Mouse (Mus musculus): Measurements from ENCODE around the gene Fam122a. TPM values are rescaled to one million over a fixed set of nuclear protein-coding genes. Genes with fewer than 3 reads are reported as not detected.

The Fam122a gene
- polyA plus RNA-seq, 2 experiments = 27.6 to 56.2 TPM

- Histone ChIP-seq H3K4me3 (replicated peaks; ENCODE audit: low read length) (no peak overlapping the region), H3K27ac (replicated peaks; ENCODE audit: low read depth, low read length) (no peak overlapping the region), H3K36me3 (ENCODE audit: control insufficient read depth, insufficient read depth, low read length) (no peaks in the 10 kb centered on the region), H3K4me1 (ENCODE audit: control insufficient read depth, insufficient read depth, low read length) (no peaks in the 10 kb centered on the region), H3K9me3 (ENCODE audit: control insufficient read depth, low read length) (no peaks in the 10 kb centered on the region), H3K9ac (ENCODE audit: low read depth, low read length, severe bottlenecking) (no peak overlapping the region), H3K4me2 (replicated peaks; ENCODE audit: low read depth, low read length, severe bottlenecking) (no peak overlapping the region), H3K27me3 (ENCODE audit: control insufficient read depth, insufficient read depth, low read length) (no peaks in the 10 kb centered on the region)
- no peak for DNase-seq (ENCODE audit: low spot score)
- ATAC-seq (ENCODE audit: low FRiP score, low read depth) = no peak
- TF ChIP-seq POLR2A (IDR thresholded peaks at IDR 0.05; ENCODE audit: borderline replicate concordance, extremely low read depth, insufficient read depth, insufficient read length) = no peak
- 89% methylated on average over 6 of the region's 6 CpGs for WGBS
Observed at GRCm38 (mm10) chr19:24519732-24520409, 42.7 kb upstream of the Fam122a start.

DNA sequence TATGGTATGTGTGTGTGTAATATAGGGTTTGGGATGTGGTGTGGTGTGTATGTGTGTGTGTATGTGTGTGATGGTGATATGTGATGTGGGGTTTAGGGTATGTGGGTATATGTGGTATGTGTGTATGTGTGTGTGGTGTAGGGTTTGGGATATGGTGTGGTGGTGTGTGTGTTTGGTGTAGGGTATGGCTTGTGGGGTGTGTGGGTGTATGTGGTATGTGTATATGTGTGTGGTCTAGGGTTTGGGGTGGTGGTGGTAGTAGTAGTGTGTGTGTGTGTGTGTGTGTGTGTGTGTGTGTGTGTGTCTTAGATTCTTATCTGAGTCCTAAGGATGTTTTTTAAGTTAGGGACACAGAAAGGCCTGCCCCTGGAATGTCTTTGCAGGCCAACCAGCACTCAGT is 41.2 kb upstream of the Fam122a start:
- TF ChIP-seq POLR2A (IDR thresholded peaks at IDR 0.05; ENCODE audit: borderline replicate concordance, extremely low read depth, insufficient read depth, insufficient read length) = no peak
- H3K9ac ChIP-seq (ENCODE audit: low read depth, low read length, severe bottlenecking) = no peak overlapping the region
- H3K4me2 ChIP-seq (replicated peaks; ENCODE audit: low read depth, low read length, severe bottlenecking) = no peak overlapping the region
- H3K4me1 ChIP-seq (ENCODE audit: control insufficient read depth, insufficient read depth, low read length) = no peaks in the 10 kb centered on the region
- ATAC-seq (ENCODE audit: low FRiP score, low read depth) (no peak), DNase-seq (ENCODE audit: low spot score) (no peak)
- no peaks in the 10 kb centered on the region for H3K36me3 ChIP-seq (ENCODE audit: control insufficient read depth, insufficient read depth, low read length)
- no peak overlapping the region for H3K27ac ChIP-seq (replicated peaks; ENCODE audit: low read depth, low read length)
- no peak overlapping the region for H3K4me3 ChIP-seq (replicated peaks; ENCODE audit: low read length)
- no peaks in the 10 kb centered on the region for H3K9me3 ChIP-seq (ENCODE audit: control insufficient read depth, low read length)
- no peaks in the 10 kb centered on the region for H3K27me3 ChIP-seq (ENCODE audit: control insufficient read depth, insufficient read depth, low read length)

GRCm38 (mm10) chr19:24517057-24517456 is 39.9 kb upstream of the Fam122a start:
- H3K9ac ChIP-seq (ENCODE audit: low read depth, low read length, severe bottlenecking) = no peak overlapping the region
- WGBS = 87% methylated on average over 7 of the region's 7 CpGs
- H3K27ac ChIP-seq (replicated peaks; ENCODE audit: low read depth, low read length) = no peak overlapping the region
- DNase-seq (ENCODE audit: low spot score) = no peak
- H3K4me2 ChIP-seq (replicated peaks; ENCODE audit: low read depth, low read length, severe bottlenecking) = no peak overlapping the region
- ATAC-seq (ENCODE audit: low FRiP score, low read depth) = no peak
- no peaks in the 10 kb centered on the region for H3K27me3 ChIP-seq (ENCODE audit: control insufficient read depth, insufficient read depth, low read length)
- H3K36me3 ChIP-seq (ENCODE audit: control insufficient read depth, insufficient read depth, low read length) = no peaks in the 10 kb centered on the region
- no peak overlapping the region for H3K4me3 ChIP-seq (replicated peaks; ENCODE audit: low read length)
- TF ChIP-seq POLR2A (IDR thresholded peaks at IDR 0.05; ENCODE audit: borderline replicate concordance, extremely low read depth, insufficient read depth, insufficient read length) = no peak
- H3K4me1 ChIP-seq (ENCODE audit: control insufficient read depth, insufficient read depth, low read length) = no peaks in the 10 kb centered on the region
- H3K9me3 ChIP-seq (ENCODE audit: control insufficient read depth, low read length) = no peaks in the 10 kb centered on the region

GRCm38 (mm10) chr19:24515941-24516340 is 38.8 kb upstream of the Fam122a start:
- H3K27me3 ChIP-seq (ENCODE audit: control insufficient read depth, insufficient read depth, low read length) = no peaks in the 10 kb centered on the region
- no peak overlapping the region for H3K27ac ChIP-seq (replicated peaks; ENCODE audit: low read depth, low read length)
- TF ChIP-seq POLR2A (IDR thresholded peaks at IDR 0.05; ENCODE audit: borderline replicate concordance, extremely low read depth, insufficient read depth, insufficient read length) = no peak
- H3K4me1 ChIP-seq (ENCODE audit: control insufficient read depth, insufficient read depth, low read length) = no peaks in the 10 kb centered on the region
- ATAC-seq (ENCODE audit: low FRiP score, low read depth) (no peak), DNase-seq (ENCODE audit: low spot score) (no peak)
- H3K9me3 ChIP-seq (ENCODE audit: control insufficient read depth, low read length) = no peaks in the 10 kb centered on the region
- no peak overlapping the region for H3K4me2 ChIP-seq (replicated peaks; ENCODE audit: low read depth, low read length, severe bottlenecking)
- no peak overlapping the region for H3K9ac ChIP-seq (ENCODE audit: low read depth, low read length, severe bottlenecking)
- 75% methylated on average over 3 of the region's 3 CpGs for WGBS
- H3K36me3 ChIP-seq (ENCODE audit: control insufficient read depth, insufficient read depth, low read length) = no peaks in the 10 kb centered on the region
- H3K4me3 ChIP-seq (replicated peaks; ENCODE audit: low read length) = no peak overlapping the region

- DNase-seq (ENCODE audit: low spot score) (no peak), ATAC-seq (ENCODE audit: low FRiP score, low read depth) (no peak)
- Histone ChIP-seq H3K27me3 (ENCODE audit: control insufficient read depth, insufficient read depth, low read length) (no peaks in the 10 kb centered on the region), H3K9ac (ENCODE audit: low read depth, low read length, severe bottlenecking) (no peak overlapping the region), H3K36me3 (ENCODE audit: control insufficient read depth, insufficient read depth, low read length) (no peaks in the 10 kb centered on the region), H3K27ac (replicated peaks; ENCODE audit: low read depth, low read length) (no peak overlapping the region), H3K9me3 (ENCODE audit: control insufficient read depth, low read length) (no peaks in the 10 kb centered on the region), H3K4me3 (replicated peaks; ENCODE audit: low read length) (no peak overlapping the region), H3K4me1 (ENCODE audit: control insufficient read depth, insufficient read depth, low read length) (no peaks in the 10 kb centered on the region), H3K4me2 (replicated peaks; ENCODE audit: low read depth, low read length, severe bottlenecking) (no peak overlapping the region)
- no peak for TF ChIP-seq POLR2A (IDR thresholded peaks at IDR 0.05; ENCODE audit: borderline replicate concordance, extremely low read depth, insufficient read depth, insufficient read length)
- 76% methylated on average over 15 of the region's 15 CpGs for WGBS
Observed at GRCm38 (mm10) chr19:24514661-24515642, 37.8 kb upstream of the Fam122a start.

All from limb, embryonic 14.5 days (tissue).